Mouse (Mus musculus) forebrain, embryonic 15.5 days (tissue): ENCODE measurements around the gene Prmt7. TPM values are rescaled to one million over a fixed set of nuclear protein-coding genes. Genes with fewer than 3 reads are reported as not detected.
A peak's percentile ranks its signal among the peaks of the same experiment; 100 is the strongest.

ENCODE experiments used
- ATAC-seq: fragments of 200-750 bp; cut with Nextera tagmentation; replicated peaks from 2 replicates; pipeline ENCODE4 v1.8.0; 2017; ENCODE audit warnings: mild to moderate bottlenecking, moderate TSS enrichment, moderate library complexity
- H3K27ac ChIP-seq: fragments of 300-500 bp; sonication (generic); replicated peaks from 2 replicates; pipeline ENCODE4 v1.5.1; 2015; ENCODE audit warnings: mild to moderate bottlenecking, inconsistent platforms
- H3K27me3 ChIP-seq: fragments of 300-500 bp; sonication (generic); 2 replicates; pipeline ENCODE4 v1.6.1; 2015; ENCODE audit warnings: inconsistent platforms
- H3K36me3 ChIP-seq: fragments of 300-500 bp; sonication (generic); 2 replicates; pipeline ENCODE4 v1.6.1; 2015; ENCODE audit warnings: mild to moderate bottlenecking, inconsistent platforms
- H3K4me1 ChIP-seq: fragments of 300-500 bp; sonication (generic); 2 replicates; pipeline ENCODE4 v1.6.1; 2015; ENCODE audit warnings: inconsistent platforms
- H3K4me2 ChIP-seq: fragments of 300-500 bp; sonication (generic); replicated peaks from 2 replicates; pipeline ENCODE4 v1.6.1; 2015; ENCODE audit warnings: mild to moderate bottlenecking, inconsistent platforms
- H3K4me3 ChIP-seq: fragments of 300-500 bp; sonication (generic); 2 replicates; pipeline ENCODE4 v1.5.1; 2015; ENCODE audit warnings: mild to moderate bottlenecking, inconsistent platforms
- H3K9ac ChIP-seq: fragments of 300-500 bp; sonication (generic); replicated peaks from 2 replicates; pipeline ENCODE4 v1.6.1; 2015; ENCODE audit warnings: mild to moderate bottlenecking, inconsistent platforms
- H3K9me3 ChIP-seq: fragments of 300-500 bp; sonication (generic); 2 replicates; pipeline ENCODE4 v1.6.1; 2016; ENCODE audit warnings: inconsistent platforms
- WGBS: fragments of 180-500 bp; shearing (Covaris S2); methylation state at CpG from one replicate; pipeline ENCODE4 v1.1.7; 2015; ENCODE audit warnings: mixed read lengths; 5-methylcytosine and 5-hydroxymethylcytosine counted together
- polyA plus RNA-seq: library from polyadenylated mRNA; unstranded; fragments of >200 nt; fragmentation: Nextera tagmentation; extraction: Ambion mirVana; gene quantifications from 2 replicates; pipeline ENCODE4 v1.2.1, GENCODE M21; 2015

The Prmt7 gene
- polyA plus RNA-seq, 1 experiment from 2014 or later, result 52.9 TPM

- Histone ChIP-seq H3K9me3 (no peaks in the 10 kb centered on the region), H3K4me3 (no peak overlapping the region), H3K9ac (no peak overlapping the region), H3K27ac (no peak overlapping the region), H3K27me3 (no peaks in the 10 kb centered on the region), H3K36me3 (peaks cover 40% of the 10 kb centered on the region), H3K4me1 (no peaks in the 10 kb centered on the region), H3K4me2 (no peak overlapping the region)
- ATAC-seq, result no peak
- WGBS, result 88% methylated on average over 3 of the region's 3 CpGs
Observed at GRCm38 (mm10) chr8:106232751-106233150, 22.0 kb downstream of the Prmt7 start.

GRCm38 (mm10) chr8:106234567-106235261 lies 24.0 kb downstream of the Prmt7 start:
- Histone ChIP-seq H3K36me3 (peaks cover 37% of the 10 kb centered on the region), H3K4me3 (no peak overlapping the region), H3K4me1 (no peaks in the 10 kb centered on the region), H3K9ac (no peak overlapping the region), H3K27ac (no peak overlapping the region), H3K9me3 (no peaks in the 10 kb centered on the region), H3K4me2 (no peak overlapping the region), H3K27me3 (no peaks in the 10 kb centered on the region)
- WGBS, result 92% methylated on average over 17 of the region's 17 CpGs
- ATAC-seq, result no peak

GRCm38 (mm10) chr8:106237106-106237505 lies 26.4 kb downstream of the Prmt7 start:
- no peak overlapping the region for H3K27ac ChIP-seq
- no peaks in the 10 kb centered on the region for H3K27me3 ChIP-seq
- ATAC-seq, result no peak
- 90% methylated on average over 5 of the region's 5 CpGs for WGBS
- no peak overlapping the region for H3K9ac ChIP-seq
- peaks cover 40% of the 10 kb centered on the region for H3K36me3 ChIP-seq
- no peaks in the 10 kb centered on the region for H3K4me1 ChIP-seq
- H3K4me3 ChIP-seq, result no peak overlapping the region
- H3K4me2 ChIP-seq, result no peak overlapping the region
- no peaks in the 10 kb centered on the region for H3K9me3 ChIP-seq

GRCm38 (mm10) chr8:106250186-106250585 lies 39.5 kb downstream of the Prmt7 start:
- Histone ChIP-seq H3K9me3 (no peaks in the 10 kb centered on the region), H3K27me3 (no peaks in the 10 kb centered on the region), H3K4me2 (no peak overlapping the region), H3K27ac (0 out of 2 replicates have a peak overlapping the region, but pooled peaks have one; percentile 5), H3K36me3 (peaks cover 45% of the 10 kb centered on the region), H3K9ac (no peak overlapping the region), H3K4me3 (no peak overlapping the region), H3K4me1 (no peaks in the 10 kb centered on the region)
- 75% methylated on average over 4 of the region's 4 CpGs for WGBS
- ATAC-seq, result 0 out of 2 replicates have a peak, but pooled peaks have one; percentile 12

DNA sequence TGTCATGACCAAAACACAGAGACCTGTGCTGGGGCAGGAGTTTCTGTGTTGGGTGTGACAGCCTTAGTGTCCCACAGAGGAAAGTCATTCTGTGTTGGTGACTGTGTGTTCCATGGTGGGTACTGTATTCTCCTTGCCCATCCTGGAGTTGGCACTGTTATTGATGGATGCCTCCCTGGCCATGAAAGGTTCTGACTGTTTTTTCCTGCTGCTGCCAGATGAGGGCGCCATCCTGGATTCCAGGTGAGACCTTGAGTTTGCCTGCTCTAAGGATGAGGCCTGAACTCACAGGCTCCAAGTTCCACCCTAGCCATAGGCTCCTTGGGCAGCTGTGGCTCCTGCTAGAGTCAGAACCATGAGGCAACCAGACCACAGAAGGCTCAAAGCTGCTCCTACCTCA lies 47.4 kb downstream of the Prmt7 start:
- Histone ChIP-seq H3K4me3 (no peak overlapping the region), H3K36me3 (peaks cover 59% of the 10 kb centered on the region), H3K9ac (no peak overlapping the region), H3K4me1 (0 out of 2 replicates have a peak, but pooled peaks cover 3% of the 10 kb centered on the region), H3K9me3 (no peaks in the 10 kb centered on the region), H3K4me2 (no peak overlapping the region), H3K27ac (no peak overlapping the region), H3K27me3 (no peaks in the 10 kb centered on the region)
- ATAC-seq, result no peak
- WGBS, result 38% methylated on average over 1 of the region's 1 CpGs

- Histone ChIP-seq H3K36me3 (peaks cover 51% of the 10 kb centered on the region), H3K9me3 (no peaks in the 10 kb centered on the region)
- no peak for ATAC-seq
Observed at GRCm38 (mm10) chr8:106259579-106260255, 49.0 kb downstream of the Prmt7 start.

DNA sequence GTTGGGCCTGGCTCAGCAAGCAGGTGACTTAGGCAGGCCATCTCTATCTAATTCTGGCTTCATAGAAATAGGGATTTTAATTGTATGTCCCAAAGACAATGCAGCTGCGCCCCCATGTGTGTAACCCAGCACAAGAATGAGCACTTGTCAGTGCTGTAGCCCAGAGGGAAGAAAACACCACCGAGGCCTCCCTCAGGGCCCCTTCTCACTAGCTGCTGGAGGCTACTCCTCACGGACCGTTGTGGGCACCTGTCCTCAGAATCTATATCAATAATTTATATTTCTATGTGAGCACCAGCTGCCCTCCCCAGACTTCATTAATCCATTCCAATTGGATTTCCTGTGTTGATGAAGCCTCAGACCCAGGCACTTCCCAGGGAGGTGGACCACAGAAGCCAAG lies 50.2 kb downstream of the Prmt7 start:
- H3K4me1 ChIP-seq, result peaks cover 15% of the 10 kb centered on the region; the same call in 1 of the 2 replicates
- ATAC-seq, result no peak
- 77% methylated on average over 4 of the region's 4 CpGs for WGBS
- no peak overlapping the region for H3K4me3 ChIP-seq
- peaks cover 51% of the 10 kb centered on the region for H3K36me3 ChIP-seq
- H3K9me3 ChIP-seq, result no peaks in the 10 kb centered on the region
- no peak overlapping the region for H3K9ac ChIP-seq
- H3K4me2 ChIP-seq, result no peak overlapping the region
- H3K27ac ChIP-seq, result no peak overlapping the region
- H3K27me3 ChIP-seq, result no peaks in the 10 kb centered on the region

More at GRCm38 (mm10) chr8:106259579-106260255, 49.0 kb downstream of the Prmt7 start:
- no peaks in the 10 kb centered on the region for H3K27me3 ChIP-seq
- H3K27ac ChIP-seq, result no peak overlapping the region
- H3K9ac ChIP-seq, result no peak overlapping the region
- no peak overlapping the region for H3K4me2 ChIP-seq
- peaks cover 15% of the 10 kb centered on the region; the same call in 1 of the 2 replicates for H3K4me1 ChIP-seq
- no peak overlapping the region for H3K4me3 ChIP-seq
- WGBS, result 94% methylated on average over 10 of the region's 10 CpGs

DNA sequence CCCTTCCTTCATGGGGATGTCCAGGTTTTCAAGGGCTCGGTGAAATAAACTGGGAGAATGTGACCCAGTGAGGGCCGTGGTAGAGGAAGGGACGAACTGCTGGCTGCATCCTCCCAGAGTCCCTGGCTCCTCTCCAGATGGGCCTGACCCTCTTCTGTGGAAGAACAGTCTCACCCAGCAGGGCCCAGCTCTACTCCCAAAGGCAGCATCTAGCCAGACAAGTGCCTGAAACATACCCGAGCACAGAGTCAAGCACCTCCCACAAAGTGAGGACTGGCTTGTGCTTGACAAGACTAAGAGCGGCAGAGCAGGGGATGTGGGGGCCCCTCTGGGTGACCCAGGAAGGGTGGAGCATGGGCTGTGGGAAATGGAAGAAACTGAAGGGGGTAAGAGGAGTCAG lies 51.6 kb downstream of the Prmt7 start:
- no peak overlapping the region for H3K27ac ChIP-seq
- H3K4me3 ChIP-seq, result no peak overlapping the region
- no peak overlapping the region for H3K4me2 ChIP-seq
- peaks cover 39% of the 10 kb centered on the region for H3K36me3 ChIP-seq
- peaks cover 15% of the 10 kb centered on the region; the same call in 1 of the 2 replicates for H3K4me1 ChIP-seq
- H3K9ac ChIP-seq, result no peak overlapping the region
- WGBS, result 67% methylated on average over 5 of the region's 5 CpGs
- H3K9me3 ChIP-seq, result no peaks in the 10 kb centered on the region
- ATAC-seq, result no peak
- H3K27me3 ChIP-seq, result no peaks in the 10 kb centered on the region

DNA sequence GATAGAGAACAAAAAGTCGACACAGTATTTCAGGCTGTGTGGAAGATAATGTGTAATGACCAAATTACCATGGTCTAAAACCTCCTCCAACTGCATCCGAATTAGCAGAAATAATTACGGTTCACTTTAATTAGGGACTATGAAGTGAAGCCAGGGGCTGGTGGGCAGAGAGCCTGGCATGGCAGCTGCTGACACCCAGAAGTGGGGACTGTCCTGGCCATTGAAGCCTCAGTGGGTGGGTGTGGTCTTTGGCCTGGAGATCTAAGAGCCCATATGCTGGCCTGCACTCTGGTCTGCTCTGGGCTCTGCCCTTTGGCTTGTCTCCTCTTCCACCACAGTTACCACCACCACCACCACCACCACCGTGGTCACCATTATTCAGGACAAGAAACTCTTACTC lies 53.2 kb downstream of the Prmt7 start:
- Histone ChIP-seq H3K9ac (no peak overlapping the region), H3K27me3 (no peaks in the 10 kb centered on the region), H3K9me3 (no peaks in the 10 kb centered on the region), H3K36me3 (peaks cover 29% of the 10 kb centered on the region), H3K27ac (peak overlapping the region; percentile 50; the same call in 1 of the 2 replicates), H3K4me3 (no peak overlapping the region), H3K4me2 (no peak overlapping the region), H3K4me1 (peaks cover 24% of the 10 kb centered on the region)
- peak; percentile 55; the same call in 1 of the 2 replicates for ATAC-seq
- WGBS, result 57% methylated on average over 4 of the region's 4 CpGs

DNA sequence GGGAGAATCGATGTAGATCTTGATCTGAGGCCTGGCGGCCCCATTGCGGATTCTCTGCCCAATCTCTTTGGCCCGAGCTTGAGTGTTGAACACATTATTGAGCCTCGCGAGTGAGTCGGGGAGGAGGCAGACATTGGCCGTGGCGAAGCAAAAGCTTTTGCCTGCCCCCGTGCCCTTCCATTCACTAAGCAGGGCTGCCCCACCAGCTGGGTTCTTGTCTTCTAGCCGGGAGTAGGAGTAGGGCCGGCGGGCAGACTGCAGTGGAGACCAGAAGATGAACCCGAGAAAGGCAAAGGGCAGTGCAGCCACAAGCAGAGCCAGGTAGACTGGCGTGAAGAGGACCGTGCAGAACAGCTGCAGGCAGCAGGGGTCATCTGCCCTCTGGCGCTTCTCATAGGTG lies 54.7 kb downstream of the Prmt7 start:
- Histone ChIP-seq H3K4me1 (peaks cover 39% of the 10 kb centered on the region), H3K4me3 (no peak overlapping the region), H3K27me3 (no peaks in the 10 kb centered on the region), H3K9me3 (no peaks in the 10 kb centered on the region), H3K36me3 (peaks cover 20% of the 10 kb centered on the region), H3K27ac (no peak overlapping the region), H3K9ac (no peak overlapping the region), H3K4me2 (no peak overlapping the region)
- WGBS, result 86% methylated on average over 17 of the region's 17 CpGs
- ATAC-seq, result no peak

GRCm38 (mm10) chr8:106268710-106269346 lies 58.1 kb downstream of the Prmt7 start:
- Histone ChIP-seq H3K4me3 (no peak overlapping the region), H3K4me1 (peaks cover 55% of the 10 kb centered on the region), H3K27ac (peak overlapping the region; percentile 16; the same call in 1 of the 2 replicates), H3K27me3 (no peaks in the 10 kb centered on the region), H3K36me3 (peaks cover 20% of the 10 kb centered on the region), H3K9ac (no peak overlapping the region), H3K9me3 (no peaks in the 10 kb centered on the region), H3K4me2 (no peak overlapping the region)
- 15% methylated on average over 5 of the region's 5 CpGs for WGBS
- ATAC-seq, result 0 out of 2 replicates have a peak, but pooled peaks have one; percentile 23

DNA sequence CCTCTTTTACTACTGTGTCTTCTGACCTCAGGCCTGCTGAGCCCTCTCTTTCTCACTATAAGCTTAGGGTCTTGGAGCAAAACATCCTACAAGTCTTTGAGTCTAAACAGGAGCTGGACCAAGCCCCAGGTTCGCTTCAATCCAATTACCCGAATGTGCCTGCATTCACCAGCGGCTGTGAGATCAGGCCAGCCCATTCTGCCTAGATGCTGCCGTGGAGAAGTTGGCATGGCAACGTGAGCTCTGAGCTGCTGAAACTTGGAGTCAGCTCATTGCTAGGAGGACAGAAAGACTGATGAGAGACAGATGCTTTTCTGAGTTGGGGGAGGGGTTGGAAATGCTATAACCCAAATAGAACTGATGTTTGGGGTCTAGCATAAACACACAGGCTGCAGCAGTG lies 60.1 kb downstream of the Prmt7 start:
- no peaks in the 10 kb centered on the region for H3K9me3 ChIP-seq
- peak overlapping the region; percentile 76 for H3K27ac ChIP-seq
- H3K27me3 ChIP-seq, result no peaks in the 10 kb centered on the region
- WGBS, result 5% methylated on average over 5 of the region's 5 CpGs
- H3K4me2 ChIP-seq, result no peak overlapping the region; the same call in 1 of the 2 replicates
- no peak overlapping the region for H3K4me3 ChIP-seq
- ATAC-seq, result peak; percentile 73
- peaks cover 47% of the 10 kb centered on the region for H3K4me1 ChIP-seq
- peaks cover 2% of the 10 kb centered on the region; the same call in 1 of the 2 replicates for H3K36me3 ChIP-seq
- H3K9ac ChIP-seq, result 0 out of 2 replicates have a peak overlapping the region, but pooled peaks have one; percentile 7
